Mouse (Mus musculus): ENCODE data around the gene Zfp980. TPM values are rescaled to one million over a fixed set of nuclear protein-coding genes. Genes with fewer than 3 reads are reported as not detected.
A peak's percentile ranks its signal among the peaks of the same experiment; 100 is the strongest.
"Not testable (repeated sequence)": the region's sequence is repeated elsewhere in the genome, so short reads cannot be mapped to it uniquely, and the experiment has no call there.

Gene Zfp980
- total RNA-seq (2014; rRNA removed), result 0.14 TPM in 1 of 2 replicates, not detected in the other
- polyA plus RNA-seq (2015; fragmentation: Nextera tagmentation; extraction: Ambion mirVana), result not detected in 2 replicates

- not testable (repeated sequence) for H3K27ac ChIP-seq (ENCODE audit: low read depth, low read length); ATAC-seq (ENCODE audit: low FRiP score); H3K9me3 ChIP-seq (ENCODE audit: low read length); H3K4me1 ChIP-seq (ENCODE audit: insufficient read depth, low read length); H3K9ac ChIP-seq (replicated peaks; ENCODE audit: low read length, poor library complexity, severe bottlenecking); DNase-seq (ENCODE audit: low spot score); H3K27me3 ChIP-seq (ENCODE audit: insufficient read depth, low read length); H3K4me3 ChIP-seq (ENCODE audit: low read depth, low read length); H3K36me3 ChIP-seq (ENCODE audit: insufficient read depth, low read length); H3K4me2 ChIP-seq (ENCODE audit: low read depth, low read length, poor library complexity, severe bottlenecking)
- 87% methylated on average over 3 of the region's 3 CpGs for WGBS
Observed at GRCm38 (mm10) chr4:145670385-145670784, at the start of gene Zfp980. TSS of gene Zfp980 (plus strand) at chr4:145670685.

GRCm38 (mm10) chr4:145640416-145641185 is 29.9 kb upstream of the Zfp980 start:
- H3K36me3 ChIP-seq (ENCODE audit: insufficient read depth, low read length); H3K4me2 ChIP-seq (ENCODE audit: low read depth, low read length, poor library complexity, severe bottlenecking); H3K4me1 ChIP-seq (ENCODE audit: insufficient read depth, low read length); H3K4me3 ChIP-seq (ENCODE audit: low read depth, low read length); DNase-seq (ENCODE audit: low spot score); H3K9ac ChIP-seq (replicated peaks; ENCODE audit: low read length, poor library complexity, severe bottlenecking); H3K27ac ChIP-seq (ENCODE audit: low read depth, low read length); H3K27me3 ChIP-seq (ENCODE audit: insufficient read depth, low read length); ATAC-seq (ENCODE audit: low FRiP score); H3K9me3 ChIP-seq (ENCODE audit: low read length): not testable (repeated sequence)
- 36% methylated on average over 44 of the region's 83 CpGs for WGBS

- not testable (repeated sequence) for ATAC-seq (ENCODE audit: low FRiP score); H3K27ac ChIP-seq (ENCODE audit: low read depth, low read length); H3K4me2 ChIP-seq (ENCODE audit: low read depth, low read length, poor library complexity, severe bottlenecking); H3K9ac ChIP-seq (replicated peaks; ENCODE audit: low read length, poor library complexity, severe bottlenecking); H3K4me3 ChIP-seq (ENCODE audit: low read depth, low read length); DNase-seq (ENCODE audit: low spot score); H3K4me1 ChIP-seq (ENCODE audit: insufficient read depth, low read length); H3K36me3 ChIP-seq (ENCODE audit: insufficient read depth, low read length); H3K27me3 ChIP-seq (ENCODE audit: insufficient read depth, low read length); H3K9me3 ChIP-seq (ENCODE audit: low read length)
- WGBS, result 57% methylated on average over 2 of the region's 2 CpGs
Observed at GRCm38 (mm10) chr4:145674286-145674780, 3.8 kb downstream of the Zfp980 start.

- not testable (repeated sequence) for H3K9ac ChIP-seq (replicated peaks; ENCODE audit: low read length, poor library complexity, severe bottlenecking); ATAC-seq (ENCODE audit: low FRiP score); H3K27ac ChIP-seq (ENCODE audit: low read depth, low read length); H3K27me3 ChIP-seq (ENCODE audit: insufficient read depth, low read length); DNase-seq (ENCODE audit: low spot score); H3K4me2 ChIP-seq (ENCODE audit: low read depth, low read length, poor library complexity, severe bottlenecking); H3K9me3 ChIP-seq (ENCODE audit: low read length); H3K36me3 ChIP-seq (ENCODE audit: insufficient read depth, low read length); H3K4me1 ChIP-seq (ENCODE audit: insufficient read depth, low read length); H3K4me3 ChIP-seq (ENCODE audit: low read depth, low read length)
- WGBS, result 75% methylated on average over 3 of the region's 3 CpGs
Observed at GRCm38 (mm10) chr4:145680217-145680616, 9.7 kb downstream of the Zfp980 start.

- ATAC-seq (ENCODE audit: low FRiP score), result peak; percentile 44; the same call in 1 of the 2 replicates
Observed at GRCm38 (mm10) chr4:145680672-145681387, 10.3 kb downstream of the Zfp980 start.

GRCm38 (mm10) chr4:145682021-145682420 is 11.5 kb downstream of the Zfp980 start:
- H3K27me3 ChIP-seq (ENCODE audit: insufficient read depth, low read length); DNase-seq (ENCODE audit: low spot score); H3K36me3 ChIP-seq (ENCODE audit: insufficient read depth, low read length); H3K4me3 ChIP-seq (ENCODE audit: low read depth, low read length); H3K9ac ChIP-seq (replicated peaks; ENCODE audit: low read length, poor library complexity, severe bottlenecking); H3K27ac ChIP-seq (ENCODE audit: low read depth, low read length); H3K9me3 ChIP-seq (ENCODE audit: low read length); H3K4me2 ChIP-seq (ENCODE audit: low read depth, low read length, poor library complexity, severe bottlenecking); H3K4me1 ChIP-seq (ENCODE audit: insufficient read depth, low read length): not testable (repeated sequence)
- peak; percentile 54; the same call in 1 of the 2 replicates for ATAC-seq (ENCODE audit: low FRiP score)
- 75% methylated on average over 9 of the region's 11 CpGs for WGBS

More at GRCm38 (mm10) chr4:145680672-145681387, 10.3 kb downstream of the Zfp980 start:
- not testable (repeated sequence) for H3K36me3 ChIP-seq (ENCODE audit: insufficient read depth, low read length); H3K4me3 ChIP-seq (ENCODE audit: low read depth, low read length); H3K27me3 ChIP-seq (ENCODE audit: insufficient read depth, low read length); H3K4me2 ChIP-seq (ENCODE audit: low read depth, low read length, poor library complexity, severe bottlenecking); H3K4me1 ChIP-seq (ENCODE audit: insufficient read depth, low read length); H3K9me3 ChIP-seq (ENCODE audit: low read length); H3K27ac ChIP-seq (ENCODE audit: low read depth, low read length); H3K9ac ChIP-seq (replicated peaks; ENCODE audit: low read length, poor library complexity, severe bottlenecking); DNase-seq (ENCODE audit: low spot score)
- WGBS, result 31% methylated on average over 1 of the region's 1 CpGs

- not testable (repeated sequence) for H3K27me3 ChIP-seq (ENCODE audit: insufficient read depth, low read length); H3K4me3 ChIP-seq (ENCODE audit: low read depth, low read length); DNase-seq (ENCODE audit: low spot score); H3K36me3 ChIP-seq (ENCODE audit: insufficient read depth, low read length); H3K4me1 ChIP-seq (ENCODE audit: insufficient read depth, low read length); H3K9ac ChIP-seq (replicated peaks; ENCODE audit: low read length, poor library complexity, severe bottlenecking); H3K9me3 ChIP-seq (ENCODE audit: low read length); H3K27ac ChIP-seq (ENCODE audit: low read depth, low read length); H3K4me2 ChIP-seq (ENCODE audit: low read depth, low read length, poor library complexity, severe bottlenecking)
- ATAC-seq (ENCODE audit: low FRiP score), result peak; percentile 41; the same call in 1 of the 2 replicates
- 83% methylated on average over 3 of the region's 3 CpGs for WGBS
Observed at GRCm38 (mm10) chr4:145683024-145683766, 12.7 kb downstream of the Zfp980 start.

GRCm38 (mm10) chr4:145686061-145686460 is 15.6 kb downstream of the Zfp980 start:
- not testable (repeated sequence) for H3K4me1 ChIP-seq (ENCODE audit: insufficient read depth, low read length); H3K9me3 ChIP-seq (ENCODE audit: low read length); H3K4me3 ChIP-seq (ENCODE audit: low read depth, low read length); H3K36me3 ChIP-seq (ENCODE audit: insufficient read depth, low read length); H3K27ac ChIP-seq (ENCODE audit: low read depth, low read length); DNase-seq (ENCODE audit: low spot score); H3K4me2 ChIP-seq (ENCODE audit: low read depth, low read length, poor library complexity, severe bottlenecking); H3K9ac ChIP-seq (replicated peaks; ENCODE audit: low read length, poor library complexity, severe bottlenecking); H3K27me3 ChIP-seq (ENCODE audit: insufficient read depth, low read length); ATAC-seq (ENCODE audit: low FRiP score)
- WGBS, result 49% methylated on average over 2 of the region's 2 CpGs
